Mouse (Mus musculus) kidney, adult 8-10 months (tissue): ENCODE measurements around the gene Serinc4.
"Not testable (repeated sequence)": the region's sequence is repeated elsewhere in the genome, so short reads cannot be mapped to it uniquely, and the experiment has no call there.

Experiments
- DNase-seq, 2 experiments: peaks; one replicate each; pipeline ENCODE4 v3.0.0; 2022

Gene Serinc4

DNA sequence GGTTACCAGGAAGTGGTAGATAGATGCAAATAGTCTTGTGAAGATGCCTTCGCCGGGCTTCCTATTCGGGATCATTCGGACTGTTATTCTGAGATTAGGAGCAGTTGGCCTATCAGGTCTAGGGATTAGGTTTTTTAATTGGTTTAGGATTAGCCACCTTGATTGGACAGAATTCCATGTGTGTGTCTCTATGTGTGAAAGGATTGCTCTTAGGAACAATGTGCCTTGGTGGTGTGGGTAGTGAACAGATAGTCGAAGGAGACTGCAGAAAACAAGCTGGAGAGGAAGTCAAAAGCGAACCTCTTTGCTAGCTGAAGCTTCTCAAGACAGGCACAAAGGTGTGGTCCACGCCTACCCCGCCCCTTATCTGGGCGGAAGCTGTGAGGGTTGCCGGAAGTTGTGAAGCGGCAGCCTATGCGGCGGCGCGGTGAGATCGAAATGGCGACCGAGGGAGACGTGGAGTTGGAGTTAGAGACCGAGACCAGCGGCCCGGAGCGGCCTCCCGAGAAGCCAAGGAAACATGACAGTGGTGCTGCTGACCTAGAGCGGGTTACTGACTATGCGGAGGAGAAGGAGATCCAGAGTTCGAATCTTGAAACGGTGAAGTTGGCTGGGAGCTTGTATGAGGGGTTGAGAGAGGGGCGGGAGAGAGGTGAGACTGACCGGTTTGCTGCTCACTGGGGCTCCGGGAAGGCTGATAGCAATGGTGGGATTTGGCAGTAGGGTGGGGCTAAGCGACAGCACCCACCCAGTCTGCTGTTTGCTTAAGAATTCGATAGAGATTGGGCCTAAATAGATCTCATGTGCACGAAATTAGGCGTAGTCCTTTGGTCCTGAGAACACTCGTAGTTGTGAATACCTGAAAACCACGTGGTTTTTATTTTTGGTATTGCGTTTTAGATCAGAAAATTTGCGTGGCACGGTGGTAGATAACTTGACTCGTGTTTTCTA, at the start of gene Serinc4:
Gene Serinc4 (minus strand): TSS at position 90 of the 951 bp plus-strand sequence.
- DNase-seq: peak; percentile 82 to 86

DNA sequence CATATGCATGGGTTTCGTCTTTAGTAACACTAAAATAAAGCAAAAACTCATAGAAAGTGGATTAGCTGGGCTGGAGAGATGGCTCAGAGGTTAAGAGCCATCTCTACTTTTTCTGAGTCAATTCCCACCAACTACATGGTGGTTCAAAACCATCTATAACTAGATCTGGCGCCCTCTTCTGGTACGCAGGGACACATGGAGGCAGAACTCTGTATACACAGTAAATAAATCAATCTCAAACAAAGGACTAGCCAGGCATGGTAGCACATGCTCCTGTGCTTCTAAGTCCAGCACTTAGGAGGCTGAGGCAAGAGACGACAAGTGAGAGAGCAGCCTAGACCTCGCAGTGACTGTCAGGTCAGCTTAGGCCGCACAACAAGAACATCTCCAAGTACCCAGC, 45.0 kb upstream of the Serinc4 start:
- DNase-seq: not testable (repeated sequence)

DNA sequence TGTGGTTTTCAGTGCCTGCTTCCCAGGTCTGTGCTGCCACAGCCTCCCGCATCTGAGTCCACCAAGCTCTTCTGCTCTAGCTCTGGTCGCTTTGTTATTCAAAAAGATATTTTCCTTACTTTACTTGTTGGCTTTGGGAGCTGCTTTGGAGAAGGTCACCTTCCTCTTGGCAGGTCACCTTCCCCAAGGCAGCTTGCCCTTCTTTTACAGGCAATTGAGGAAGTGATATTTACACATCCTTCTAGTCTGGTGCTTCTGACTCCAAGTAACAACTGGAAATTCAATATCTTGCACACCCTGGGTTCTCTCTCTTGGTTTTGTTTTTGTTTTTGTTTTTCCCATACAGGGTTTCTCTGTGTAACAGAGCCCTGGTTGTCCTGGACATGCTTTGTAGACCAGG, 27.8 kb upstream of the Serinc4 start:
- DNase-seq: not testable (repeated sequence)

DNA sequence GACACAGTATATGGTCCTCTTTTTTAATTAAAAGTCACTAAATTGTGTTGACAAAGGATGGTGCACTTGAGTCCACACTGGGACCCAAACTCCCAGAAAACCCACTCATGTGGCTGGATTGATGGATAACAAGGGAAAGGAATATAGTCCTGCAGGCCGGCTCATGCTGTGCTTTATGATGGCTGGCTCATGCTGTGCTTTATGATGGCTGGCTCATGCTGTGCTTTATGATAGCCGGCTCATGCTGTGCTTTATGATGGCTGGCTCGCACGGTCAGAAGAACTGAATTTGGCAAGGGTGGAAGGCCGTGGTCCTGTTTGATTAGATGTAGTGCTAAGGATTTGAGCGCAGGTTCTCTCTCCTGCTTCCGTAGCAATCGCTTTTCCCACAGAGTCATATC, 27.0 kb upstream of the Serinc4 start:
- no peak for DNase-seq

DNA sequence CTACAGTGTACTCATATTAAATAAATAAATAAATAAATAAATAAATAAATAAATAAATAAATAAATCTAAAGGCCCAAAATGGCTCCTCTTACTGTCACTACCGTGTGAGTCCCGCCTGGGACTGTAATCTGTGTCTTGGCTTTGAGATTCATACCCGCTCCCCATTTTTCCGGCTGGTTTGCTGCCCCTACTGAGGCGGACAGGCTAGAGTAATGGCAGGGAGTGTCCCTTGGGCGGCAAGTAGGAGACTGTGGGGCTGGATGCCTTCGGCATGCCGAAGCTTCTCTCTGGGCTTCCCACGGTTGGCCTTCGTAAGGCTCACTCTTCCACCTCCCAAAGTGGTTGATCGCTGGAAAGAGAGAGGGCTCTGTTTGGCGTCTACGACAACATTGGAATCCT, 24.3 kb upstream of the Serinc4 start:
- DNase-seq: not testable (repeated sequence)

DNA sequence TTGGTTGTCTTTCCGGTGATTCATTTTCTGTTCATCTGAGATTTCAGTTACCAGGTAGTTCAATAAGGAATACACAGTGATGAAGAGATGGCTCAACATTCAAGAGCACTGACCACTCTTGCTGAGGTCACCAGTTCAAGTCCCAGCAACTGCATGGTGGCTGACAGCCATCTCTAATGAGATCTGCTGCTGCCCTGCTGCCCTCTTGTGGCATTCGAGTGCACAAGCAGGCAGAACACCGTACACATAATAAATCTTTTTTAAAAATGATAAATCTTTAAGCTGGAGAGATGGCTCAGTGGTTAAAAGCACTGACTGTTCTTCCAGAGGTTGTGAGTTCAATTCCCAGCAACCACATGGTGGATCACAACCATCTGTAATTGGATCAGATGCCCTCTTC, 23.9 kb upstream of the Serinc4 start:
- peak in 1 of 2 experiments; percentile 18 for DNase-seq

DNA sequence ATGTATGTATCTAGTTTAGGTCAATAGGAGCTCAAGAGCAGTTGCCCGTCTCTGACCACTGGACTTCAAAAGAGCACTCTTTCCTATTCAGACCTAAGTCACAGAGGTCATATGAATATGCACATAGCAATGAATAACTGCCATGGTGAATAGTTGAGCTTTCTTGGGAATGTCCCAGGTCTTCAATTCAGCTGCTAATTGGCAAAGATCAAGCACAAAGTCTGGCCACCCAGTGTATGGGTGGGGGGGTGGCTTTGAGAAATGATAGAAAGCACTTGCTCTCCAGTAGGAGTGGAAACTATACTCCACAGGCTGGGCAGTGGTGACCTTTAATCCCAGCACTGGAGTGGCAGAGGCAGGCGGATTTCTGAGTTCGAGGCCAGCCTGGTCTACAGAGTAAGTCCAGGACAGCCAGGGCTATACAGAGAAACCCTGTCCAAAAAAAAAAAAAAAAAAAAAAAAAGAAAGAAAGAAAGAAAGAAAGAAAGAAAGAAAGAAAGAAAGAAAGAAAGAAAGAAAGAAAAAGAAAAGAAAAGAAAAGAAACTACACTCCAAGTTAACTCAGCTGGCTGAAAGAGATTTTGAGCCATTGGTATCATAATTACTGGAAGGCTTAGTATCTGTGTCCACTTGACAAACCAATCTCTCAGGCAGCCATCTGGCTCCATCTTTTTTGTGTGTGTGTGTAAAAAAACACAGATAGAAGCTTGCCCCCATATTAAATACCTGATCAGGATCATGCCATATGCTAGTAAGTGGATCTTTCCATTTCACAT, 21.1 kb upstream of the Serinc4 start:
- DNase-seq: no peak

DNA sequence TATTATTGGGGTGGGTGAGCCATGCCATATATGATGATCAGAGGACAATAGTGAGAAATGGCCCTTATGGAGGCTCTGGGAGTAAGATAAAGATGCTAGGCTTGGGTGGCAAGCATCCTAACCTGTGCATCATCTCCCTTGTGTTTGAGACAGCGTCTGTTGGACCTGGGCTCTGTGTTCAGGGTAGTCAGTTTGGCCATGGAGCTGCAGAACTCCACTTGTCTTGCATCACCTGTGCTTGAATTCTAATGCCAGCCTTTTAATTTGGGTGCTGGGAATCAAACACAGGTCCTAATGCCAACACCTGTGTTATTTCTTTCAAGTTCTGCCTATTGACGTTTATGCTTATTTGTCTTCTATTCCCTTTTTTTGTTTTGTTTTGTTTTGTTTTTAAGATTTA, 18.7 kb upstream of the Serinc4 start:
- not testable (repeated sequence) for DNase-seq

DNA sequence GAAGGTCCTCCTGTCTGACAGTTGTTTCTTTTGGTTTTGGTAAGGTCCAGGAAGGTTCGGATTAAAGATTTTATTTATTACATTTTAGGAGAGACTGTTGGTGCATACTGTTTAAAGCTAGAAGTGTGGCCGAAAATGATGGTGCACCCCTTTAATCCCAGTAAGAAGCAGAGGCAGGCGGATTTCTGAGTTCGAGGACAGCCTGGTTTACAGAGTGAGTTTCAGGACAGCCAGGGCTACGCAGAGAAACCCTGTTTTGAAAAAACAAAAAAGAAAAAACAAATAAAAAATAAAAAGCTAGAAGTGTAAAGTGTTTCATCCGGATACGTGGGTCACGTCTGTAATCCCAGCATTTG, 17.6 kb upstream of the Serinc4 start:
- no peak for DNase-seq

DNA sequence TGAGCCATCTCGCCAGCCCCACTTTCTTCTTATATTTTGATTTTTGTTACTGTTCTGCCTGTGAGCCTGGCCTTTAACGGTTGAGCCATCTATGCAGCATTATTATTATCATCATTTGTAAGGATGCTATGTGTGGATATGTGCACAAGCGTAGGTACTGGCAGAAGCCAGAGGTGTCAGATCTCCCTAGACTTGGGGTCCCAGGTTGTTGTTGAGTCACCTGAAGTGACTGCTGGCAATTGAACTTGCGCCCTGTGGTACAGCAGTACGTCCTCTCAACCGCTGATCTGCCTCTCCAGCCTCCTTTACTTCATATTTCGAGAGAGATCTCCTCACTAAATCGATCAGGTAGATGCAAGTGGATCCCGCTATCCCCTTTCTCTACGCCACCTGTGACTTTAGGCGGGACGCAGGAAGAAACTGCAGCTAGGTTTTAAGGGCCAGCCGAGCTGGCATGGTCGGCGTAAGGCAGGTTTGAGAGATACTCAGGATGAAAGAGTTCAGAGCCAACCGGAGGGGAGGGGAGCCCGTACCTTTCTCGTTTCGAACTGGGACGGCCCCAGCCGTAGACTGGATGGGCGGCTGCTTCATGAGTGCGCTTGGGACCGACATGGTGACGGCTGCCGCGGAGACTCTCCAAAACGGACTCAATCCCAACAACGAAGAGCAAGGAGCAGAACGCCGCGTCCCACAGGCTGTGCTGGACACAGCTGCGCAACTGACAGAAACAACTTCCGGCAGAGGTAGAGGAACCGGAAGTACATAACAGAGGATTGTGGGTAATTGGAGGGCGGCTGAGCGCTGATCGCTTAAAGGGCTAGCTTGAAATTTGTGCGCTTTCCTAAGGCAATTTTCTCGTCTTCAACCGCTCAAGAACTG, 17.0 kb upstream of the Serinc4 start, which contains the start of gene Mfap1b:
Gene Mfap1b (minus strand): TSS at position 767 of the 879 bp plus-strand sequence.
- DNase-seq: peak; percentile 85 to 86

DNA sequence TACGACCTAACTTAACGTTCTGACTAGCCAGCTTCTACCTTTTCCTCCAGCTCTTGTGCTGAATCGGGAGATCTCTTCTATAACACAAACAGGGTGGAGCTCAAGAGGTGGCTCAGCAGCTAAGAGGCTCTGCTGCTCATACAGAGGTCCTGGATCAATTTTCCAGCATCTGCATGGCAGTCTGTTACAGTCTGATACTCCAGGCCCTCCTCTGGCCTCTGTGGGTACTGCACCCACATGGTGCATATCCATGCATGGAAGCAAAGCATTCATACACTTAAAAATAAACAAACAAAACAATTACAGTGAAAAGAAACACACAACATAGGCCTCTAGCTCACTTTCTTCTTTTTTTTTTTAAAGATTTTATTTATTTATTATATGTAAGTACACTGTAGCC, 16.2 kb upstream of the Serinc4 start:
- DNase-seq: not testable (repeated sequence)

DNA sequence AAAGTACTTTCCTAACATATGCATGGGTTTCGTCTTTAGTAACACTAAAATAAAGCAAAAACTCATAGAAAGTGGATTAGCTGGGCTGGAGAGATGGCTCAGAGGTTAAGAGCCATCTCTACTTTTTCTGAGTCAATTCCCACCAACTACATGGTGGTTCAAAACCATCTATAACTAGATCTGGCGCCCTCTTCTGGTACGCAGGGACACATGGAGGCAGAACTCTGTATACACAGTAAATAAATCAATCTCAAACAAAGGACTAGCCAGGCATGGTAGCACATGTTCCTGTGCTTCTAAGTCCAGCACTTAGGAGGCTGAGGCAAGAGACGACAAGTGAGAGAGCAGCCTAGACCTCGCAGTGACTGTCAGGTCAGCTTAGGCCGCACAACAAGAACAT, 12.4 kb upstream of the Serinc4 start:
- not testable (repeated sequence) for DNase-seq

DNA sequence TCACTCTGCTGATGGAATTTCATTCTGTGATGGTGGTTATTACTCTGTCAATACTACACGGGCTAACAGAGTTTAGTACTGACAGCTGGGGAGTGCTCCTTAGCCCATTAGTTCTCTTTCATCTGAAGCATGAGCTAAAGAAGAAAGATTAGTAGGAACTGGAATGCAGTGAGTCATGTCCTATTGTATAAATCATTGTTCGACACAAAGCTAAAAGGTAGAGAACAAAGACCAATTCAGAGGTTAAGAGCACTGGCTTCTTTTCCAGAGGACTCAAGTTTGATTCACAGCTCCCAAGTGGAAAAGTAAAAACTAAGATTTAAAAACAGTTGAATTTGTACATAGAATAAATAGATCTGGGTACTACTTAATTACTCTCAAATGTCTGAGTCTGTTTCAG, 3.5 kb upstream of the Serinc4 start:
- no peak for DNase-seq

DNA sequence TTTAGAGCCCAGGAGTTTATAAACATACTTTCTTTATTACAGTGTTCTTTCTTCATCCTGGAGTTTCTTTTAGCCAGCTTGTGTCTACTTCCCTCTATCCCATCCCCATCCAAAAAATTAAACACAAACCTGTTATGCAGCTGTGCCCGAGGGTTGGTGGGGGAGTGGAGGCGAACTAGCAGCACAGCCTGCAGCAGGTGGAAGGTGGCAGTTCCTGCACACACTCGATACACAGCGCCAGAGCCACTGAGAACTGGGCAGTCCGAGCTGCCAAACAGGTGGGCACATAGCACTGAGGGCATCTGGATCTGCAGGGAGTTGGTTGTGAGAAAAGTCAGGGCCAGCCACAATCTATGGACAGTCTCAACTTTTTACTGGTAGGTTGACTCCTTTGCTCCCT, 1.0 kb downstream of the Serinc4 start:
- no peak for DNase-seq

DNA sequence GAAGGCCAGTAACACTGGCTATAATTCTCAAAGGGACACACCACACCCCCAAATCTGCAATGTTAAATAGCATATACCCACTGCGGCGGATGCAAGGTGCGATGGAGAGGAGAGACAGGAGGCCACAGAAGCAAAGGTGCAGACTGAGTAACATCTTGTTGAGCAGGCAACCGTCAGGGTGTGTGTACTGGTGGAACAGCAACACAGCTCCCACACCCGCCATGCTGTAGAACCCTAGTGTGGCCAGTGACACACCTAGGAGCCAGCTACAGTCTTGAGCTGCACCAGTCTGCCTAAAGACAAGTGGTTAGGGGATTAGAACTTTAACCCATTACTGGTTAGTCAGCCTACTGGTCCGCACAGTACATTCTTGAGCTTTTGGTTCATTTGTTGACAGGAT, 2.7 kb downstream of the Serinc4 start:
- no peak for DNase-seq

DNA sequence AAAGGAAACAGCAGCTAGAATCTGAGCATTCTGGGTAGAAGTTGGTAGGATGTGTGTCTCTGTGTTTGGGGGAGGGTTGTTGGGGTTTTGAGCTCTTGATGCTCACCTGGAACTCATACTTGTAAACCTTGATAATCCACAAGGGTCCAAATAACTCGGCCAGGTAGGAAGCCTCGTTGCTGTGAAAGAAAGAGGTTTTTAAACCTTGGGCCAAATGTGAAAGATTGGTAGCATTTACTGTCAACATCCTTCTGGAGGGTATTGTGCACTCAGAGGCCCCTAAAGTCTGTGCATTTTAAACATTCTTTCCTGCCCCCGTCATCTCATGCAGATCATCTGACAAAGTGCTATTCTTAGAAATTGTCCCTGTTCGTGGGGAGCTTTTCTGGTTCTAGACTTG, 3.6 kb downstream of the Serinc4 start, which contains the start of gene Hypk:
Gene Hypk (plus strand): TSS at position 301 of the 400 bp plus-strand sequence.
- DNase-seq: no peak

DNA sequence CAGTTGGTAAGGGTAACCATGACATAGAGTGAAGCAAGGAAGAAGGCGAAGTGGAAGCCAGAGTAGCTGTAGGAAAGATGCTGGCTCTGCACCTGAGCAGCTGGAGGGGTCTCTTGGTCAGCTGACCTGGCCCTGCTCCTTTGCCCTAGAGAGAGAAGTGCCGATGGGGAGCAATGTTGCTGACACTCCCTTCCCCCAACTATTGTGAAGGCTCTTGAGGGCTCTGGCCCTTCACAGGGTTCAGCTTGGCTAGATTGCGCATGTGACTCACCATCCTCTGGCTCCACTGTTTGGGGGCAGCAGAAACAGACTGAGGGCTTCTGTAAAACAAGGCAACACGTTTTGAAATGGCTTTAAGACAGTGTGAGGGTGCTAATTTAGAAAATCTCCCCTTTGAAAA, 4.2 kb downstream of the Serinc4 start:
- DNase-seq: no peak

DNA sequence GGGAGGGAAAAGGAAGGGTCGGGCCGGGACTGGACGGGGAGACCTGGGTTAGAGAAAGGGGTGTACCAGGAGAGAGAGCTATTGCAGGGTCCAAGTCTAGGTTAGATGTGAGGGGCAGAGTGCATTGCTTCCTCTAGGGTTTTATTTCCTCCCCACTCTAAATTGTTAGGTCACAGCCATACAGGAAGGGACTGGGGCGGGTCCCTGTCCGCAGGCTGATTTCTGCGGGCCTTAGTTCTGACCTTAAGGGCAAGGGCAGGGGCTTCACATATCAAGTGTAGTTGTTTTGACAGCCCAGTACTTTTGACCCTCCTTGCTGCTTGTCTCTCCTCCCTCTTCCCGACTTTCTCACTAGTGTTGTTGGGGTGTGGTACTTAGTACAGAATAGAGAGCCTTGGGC, 6.5 kb downstream of the Serinc4 start:
- no peak for DNase-seq

DNA sequence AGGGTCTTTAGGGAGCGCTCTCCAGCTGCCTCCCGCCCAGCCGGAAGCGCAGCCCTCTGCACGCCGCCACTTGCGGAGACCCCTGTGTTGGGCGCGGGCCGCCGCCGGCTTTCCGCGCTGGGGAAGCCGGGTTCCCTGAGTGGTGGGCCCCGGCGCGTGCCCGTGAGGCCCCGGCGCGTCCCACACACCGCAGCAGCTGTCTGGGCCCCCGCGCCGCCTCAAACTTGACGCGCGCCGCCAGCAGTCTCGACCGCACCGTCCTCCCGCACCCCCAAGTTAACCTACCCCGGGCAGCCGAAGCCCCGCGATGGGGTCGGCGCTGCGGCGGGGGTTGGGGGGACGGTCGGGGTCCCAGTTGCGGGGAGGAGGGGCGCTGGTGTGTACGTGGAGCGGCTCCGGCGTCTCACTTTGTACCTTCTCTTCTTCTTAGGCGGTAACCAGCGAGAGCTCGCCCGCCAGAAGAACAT, 7.0 kb downstream of the Serinc4 start:
- DNase-seq: no peak

DNA sequence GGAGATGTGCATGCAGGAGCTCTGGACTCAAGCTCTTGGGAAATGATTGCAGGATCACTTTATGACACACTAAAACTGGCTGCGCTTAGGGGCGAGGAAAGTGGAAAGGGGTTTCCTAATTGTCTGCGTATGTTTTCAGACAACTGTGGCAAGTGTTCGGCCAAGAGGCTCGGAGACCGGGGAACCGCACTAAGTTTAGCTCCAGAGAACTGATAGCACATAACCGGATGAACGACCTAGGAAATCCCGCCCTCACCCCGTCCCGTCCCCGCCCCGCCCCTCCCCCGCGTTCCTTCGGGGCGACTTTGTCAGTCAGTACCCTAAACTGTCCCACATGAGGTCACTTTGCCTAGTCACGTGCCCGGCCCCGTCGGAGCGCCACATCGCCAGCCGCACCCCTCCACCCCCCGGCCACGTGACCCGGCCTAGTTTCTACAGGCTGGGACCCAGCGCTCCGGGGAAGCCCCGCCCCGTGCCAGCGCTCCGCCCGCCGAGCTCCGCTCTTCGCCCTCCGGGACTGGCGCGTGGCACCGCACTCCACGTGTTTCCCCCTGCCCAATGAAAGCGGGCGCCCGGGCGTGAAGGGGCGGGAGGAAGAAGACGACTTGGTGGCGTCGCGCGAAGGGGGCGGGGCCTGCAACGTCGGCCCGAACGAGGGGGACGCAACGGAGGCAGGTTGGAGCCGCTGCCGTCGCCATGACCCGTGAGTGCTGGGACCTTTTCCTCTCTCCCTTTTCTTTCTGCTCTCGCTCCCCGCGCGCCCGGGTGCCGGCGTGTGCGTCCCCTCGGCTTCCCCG, 7.6 kb downstream of the Serinc4 start, which contains the start of gene Serf2:
Gene Serf2 (plus strand): TSS at position 457 of the 797 bp plus-strand sequence.
- DNase-seq: peak; percentile 100

DNA sequence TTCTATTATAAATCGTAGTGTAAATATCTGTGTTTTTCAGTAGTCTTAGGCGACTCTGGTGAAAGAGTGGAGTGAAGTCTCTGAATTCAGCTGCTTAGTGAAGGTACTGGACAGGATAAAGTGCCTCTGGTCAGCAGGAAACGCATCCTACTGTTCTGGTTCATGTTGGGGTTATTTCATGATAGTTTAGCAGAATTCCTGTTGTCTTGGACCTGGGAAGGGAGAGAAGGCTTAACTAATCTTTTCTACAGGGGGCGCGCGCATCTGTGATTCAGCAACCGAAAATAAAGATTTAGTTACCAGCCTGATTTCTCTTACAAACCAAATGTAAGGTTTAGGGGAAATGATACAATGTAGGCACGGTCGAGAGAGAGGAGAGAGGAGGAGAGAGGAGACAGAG, 8.4 kb downstream of the Serinc4 start:
- DNase-seq: peak; percentile 51 to 64

DNA sequence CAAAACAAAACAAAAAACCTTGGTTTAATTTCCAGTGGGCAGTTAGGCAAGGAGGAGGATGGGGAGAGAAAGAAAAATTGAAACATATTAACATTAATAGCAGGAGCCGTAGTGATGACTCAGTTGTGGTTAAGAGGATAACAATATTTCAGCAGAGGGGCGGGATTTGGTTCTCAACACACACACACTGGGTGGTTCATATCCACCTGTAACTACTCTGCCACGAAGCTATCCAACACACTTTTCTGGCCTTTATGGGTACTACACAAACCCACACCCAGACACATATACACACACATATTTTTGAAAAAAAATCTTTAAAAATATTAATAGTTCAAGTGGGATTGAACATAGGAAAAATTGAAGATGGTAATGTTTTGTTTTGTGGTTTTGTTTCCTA, 9.6 kb downstream of the Serinc4 start:
- no peak for DNase-seq
